In the genomic region with DNA sequence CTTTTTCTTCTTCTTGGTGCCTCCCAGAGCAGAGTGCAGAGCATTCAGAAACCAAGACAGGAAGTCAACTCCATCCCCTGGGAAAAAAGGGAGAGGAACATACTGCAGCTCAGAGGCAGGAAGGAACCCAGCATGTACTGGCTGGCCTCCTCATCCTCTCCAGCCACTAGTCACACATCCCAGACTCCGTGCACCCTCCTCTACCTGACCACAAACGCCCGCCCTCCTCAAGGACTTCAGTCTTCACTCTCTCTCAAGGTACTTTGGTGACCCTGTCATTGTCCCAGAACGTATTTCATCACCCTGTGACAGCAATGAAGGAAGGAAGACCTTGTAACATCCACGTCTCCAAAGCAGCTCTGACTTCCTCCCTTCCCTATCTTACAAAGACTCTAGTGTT, we compare ENCODE assay signal across 27 mouse cellular contexts. TPM values are rescaled to one million over a fixed set of nuclear protein-coding genes. Genes with fewer than 3 reads are reported as not detected.
A peak's percentile ranks its signal among the peaks of the same experiment; 100 is the strongest.
DNase-seq lines count a peak whose midpoint lies in the region; ATAC-seq and TF ChIP-seq lines count a peak whose summit lies in the region.
"Had no signal": no experiment of that assay in that cellular context is flagged by ENCODE, and none has a peak within 500 bp of the region (broad histone marks: within the 10 kb centered on the region; RNA-seq: fewer than 3 reads in every experiment).

No protein-coding gene starts in this region.

- H3K36me3 ChIP-seq in heart, embryonic 15.5 days = peaks cover 56% of the 10 kb centered on the region
- H3K36me3 ChIP-seq in thymus, adult 2 months (ENCODE audit: control insufficient read depth, insufficient read depth, low read length) = peaks cover 80% of the 10 kb centered on the region

- no peak overlapping the region for H3K4me2 ChIP-seq in heart, embryonic 15.5 days
- H3K4me2 ChIP-seq: embryonic facial prominence, embryonic 12.5 days; hindbrain, embryonic 12.5 days; midbrain, embryonic 15.5 days had no signal

- no peak for TF ChIP-seq POLR2A in bone marrow, adult 2 months (IDR thresholded peaks at IDR 0.05; ENCODE audit: borderline replicate concordance, control insufficient read depth, low read depth, low read length)
- no peak for TF ChIP-seq POLR2A in thymus, adult 2 months (IDR thresholded peaks at IDR 0.05; ENCODE audit: control insufficient read depth, extremely low read depth, insufficient read depth, low read length, poor library complexity)

- peak overlapping the region; percentile 23 for H3K4me3 ChIP-seq in bone marrow, adult 2 months (replicated peaks; ENCODE audit: control insufficient read depth, low read depth, low read length)
- no peak overlapping the region for H3K4me3 ChIP-seq in heart, embryonic 15.5 days
- no peak overlapping the region for H3K4me3 ChIP-seq in thymus, adult 2 months (ENCODE audit: control insufficient read depth, insufficient read depth, low read length)
- H3K4me3 ChIP-seq: embryonic facial prominence, embryonic 12.5 days; erythroblast, embryonic 14.5 days; hindbrain, embryonic 12.5 days; left cerebral cortex, adult 2 months; limb, embryonic 10.5 days; midbrain, embryonic 15.5 days; myocyte had no signal

- peak; percentile 47 for DNase-seq in heart, adult 8-10 months (ENCODE audit: low spot score)
- DNase-seq in heart, postnatal 4 days = no peak
- DNase-seq in thymus, adult 2 months = no peak
- no peak for DNase-seq in cerebellum, postnatal 10 days
- DNase-seq: adrenal gland, postnatal 25 days; B cell, adult 2 months; cerebellum, adult 9-10 months; kidney, adult 8-10 months; kidney, postnatal 36 days; layer of hippocampus, adult 9-11 months; thymus, postnatal 36 days had no signal

- no peak overlapping the region for H3K9ac ChIP-seq in heart, embryonic 15.5 days
- H3K9ac ChIP-seq: embryonic facial prominence, embryonic 12.5 days; hindbrain, embryonic 12.5 days; liver, embryonic 14.5 days; midbrain, embryonic 15.5 days had no signal

- 48% methylated on average over 5 of the region's 5 CpGs for WGBS in bone marrow, adult 2 months
- WGBS in heart, embryonic 15.5 days = 47% methylated on average over 5 of the region's 5 CpGs
- 96% methylated on average over 5 of the region's 5 CpGs for WGBS in thymus, adult 2 months

- no peaks in the 10 kb centered on the region for H3K9me3 ChIP-seq in heart, embryonic 15.5 days (replicated peaks)
- H3K9me3 ChIP-seq: embryonic facial prominence, embryonic 12.5 days; hindbrain, embryonic 12.5 days; limb, embryonic 10.5 days; midbrain, embryonic 15.5 days had no signal

- TF ChIP-seq CTCF in bone marrow, adult 2 months (IDR thresholded peaks at IDR 0.05; ENCODE audit: control insufficient read depth, insufficient read depth, low read length) = no peak
- TF ChIP-seq CTCF in thymus, adult 2 months (IDR thresholded peaks at IDR 0.05; ENCODE audit: borderline replicate concordance, control insufficient read depth, extremely low read depth, insufficient read depth, low read length, poor library complexity) = no peak

- ATAC-seq in heart, embryonic 15.5 days (replicated peaks; ENCODE audit: insufficient number of reproducible peaks, insufficient read depth, low FRiP score, low read depth) = no peak
- peak; percentile 81 for ATAC-seq in megakaryocyte, adult 5-6 weeks (ENCODE audit: poor library complexity, severe bottlenecking)
- ATAC-seq: forebrain, embryonic 14.5 days; inflammation-experienced regulatory T-cells, adult 6 months; lung, postnatal 0 days; midbrain, embryonic 15.5 days had no signal

- H3K27me3 ChIP-seq in heart, embryonic 15.5 days = no peaks in the 10 kb centered on the region
- no peaks in the 10 kb centered on the region for H3K27me3 ChIP-seq in thymus, adult 2 months (ENCODE audit: control insufficient read depth, insufficient read depth, low read length)
- H3K27me3 ChIP-seq: embryonic facial prominence, embryonic 12.5 days; hindbrain, embryonic 12.5 days; midbrain, embryonic 15.5 days had no signal

- peaks cover 7% of the 10 kb centered on the region; the same call in 1 of the 2 replicates for H3K4me1 ChIP-seq in bone marrow, adult 2 months (ENCODE audit: control insufficient read depth, insufficient read depth, low read length)
- H3K4me1 ChIP-seq in heart, embryonic 15.5 days (replicated peaks) = peaks cover 4% of the 10 kb centered on the region; the same call in 1 of the 2 replicates
- no peaks in the 10 kb centered on the region for H3K4me1 ChIP-seq in thymus, adult 2 months (replicated peaks; ENCODE audit: control insufficient read depth, insufficient read depth, low read length)
- H3K4me1 ChIP-seq: embryonic facial prominence, embryonic 12.5 days; hindbrain, embryonic 12.5 days; limb, embryonic 10.5 days; midbrain, embryonic 15.5 days had no signal

- H3K27ac ChIP-seq in bone marrow, adult 2 months (ENCODE audit: control insufficient read depth, insufficient read depth, low read depth, low read length, poor library complexity) = 0 out of 2 replicates have a peak overlapping the region, but pooled peaks have one; percentile 24
- H3K27ac ChIP-seq in heart, embryonic 15.5 days = peak overlapping the region; percentile 71
- no peak overlapping the region for H3K27ac ChIP-seq in thymus, adult 2 months (ENCODE audit: control insufficient read depth, insufficient read depth, low read length)
- H3K27ac ChIP-seq: embryonic facial prominence, embryonic 12.5 days; hindbrain, embryonic 12.5 days; left cerebral cortex, adult 2 months; limb, embryonic 10.5 days; liver, embryonic 14.5 days; midbrain, embryonic 15.5 days had no signal

RNA-seq across cellular contexts. Expression of gene Usp39, which starts 11.9 kb away (rescaled TPM):
- total RNA-seq in heart, adult 8-10 months (2022) = 10 to 100 TPM; 14.4 to 20.0 (median 15.2) TPM
- 10 to 100 TPM; 28.1 to 29.1 TPM for total RNA-seq in heart, postnatal 4 days (2021)
- polyA plus RNA-seq in bone marrow, adult 2 months (2011; ENCODE audit: insufficient read depth, insufficient read length, low replicate concordance, missing spikeins) = 30.0 and 53.7 TPM in 2 replicates
- 25.3 and 28.0 TPM in 2 replicates for polyA plus RNA-seq in heart, embryonic 15.5 days (2015; fragmentation: Nextera tagmentation; extraction: Ambion mirVana)
- 36.8 and 42.1 TPM in 2 replicates for total RNA-seq in megakaryocyte, adult 5-6 weeks (2015)
- 71.7 and 77.1 TPM in 2 replicates for total RNA-seq in megakaryocyte, adult 5-6 weeks (2017)
- polyA plus RNA-seq in thymus, adult 2 months (2012; rRNA removed) = 35.6 and 40.3 TPM in 2 replicates

RNA-seq across cellular contexts. Expression of gene 0610030E20Rik, which starts 14.0 kb away (rescaled TPM):
- 10 to 100 TPM in 1 of 4 experiments, 1 to 10 TPM in 3; 7.6 to 10.4 (median 8.0) TPM for total RNA-seq in heart, adult 8-10 months (2022)
- total RNA-seq in heart, postnatal 4 days (2021) = 10 to 100 TPM; 12.7 to 13.0 TPM
- polyA plus RNA-seq in bone marrow, adult 2 months (2011; ENCODE audit: insufficient read depth, insufficient read length, low replicate concordance, missing spikeins) = 12.9 and 21.8 TPM in 2 replicates
- 15.6 and 20.0 TPM in 2 replicates for polyA plus RNA-seq in heart, embryonic 15.5 days (2015; fragmentation: Nextera tagmentation; extraction: Ambion mirVana)
- 34.0 and 40.5 TPM in 2 replicates for total RNA-seq in megakaryocyte, adult 5-6 weeks (2015)
- 26.7 and 30.7 TPM in 2 replicates for total RNA-seq in megakaryocyte, adult 5-6 weeks (2017)
- polyA plus RNA-seq in thymus, adult 2 months (2012; rRNA removed) = 42.2 and 42.3 TPM in 2 replicates

RNA-seq across cellular contexts. Expression of gene Tmem150a, which starts 22.1 kb away (rescaled TPM):
- 10 to 100 TPM; 20.4 to 24.3 (median 22.2) TPM for total RNA-seq in heart, adult 8-10 months (2022)
- 10 to 100 TPM in 1 of 2 experiments, 1 to 10 TPM in 1; 9.8 to 12.3 TPM for total RNA-seq in heart, postnatal 4 days (2021)
- 2.2 and 10.2 TPM in 2 replicates for polyA plus RNA-seq in bone marrow, adult 2 months (2011; ENCODE audit: insufficient read depth, insufficient read length, low replicate concordance, missing spikeins)
- polyA plus RNA-seq in heart, embryonic 15.5 days (2015; fragmentation: Nextera tagmentation; extraction: Ambion mirVana) = 11.1 and 12.8 TPM in 2 replicates
- 0.20 and 2.3 TPM in 2 replicates for total RNA-seq in megakaryocyte, adult 5-6 weeks (2015)
- total RNA-seq in megakaryocyte, adult 5-6 weeks (2017) = 0.26 and 0.45 TPM in 2 replicates
- 14.4 and 19.4 TPM in 2 replicates for polyA plus RNA-seq in thymus, adult 2 months (2012; rRNA removed)

RNA-seq across cellular contexts. Expression of gene Sftpb, which starts 28.7 kb away (rescaled TPM):
- total RNA-seq in heart, adult 8-10 months (2022) = under 1 TPM in 1 of 4 experiments, not detected in 3; 0.23 TPM
- total RNA-seq in heart, postnatal 4 days (2021) = not detected
- not detected in 2 replicates for polyA plus RNA-seq in bone marrow, adult 2 months (2011; ENCODE audit: insufficient read depth, insufficient read length, low replicate concordance, missing spikeins)
- polyA plus RNA-seq in heart, embryonic 15.5 days (2015; fragmentation: Nextera tagmentation; extraction: Ambion mirVana) = 2.1 and 6.4 TPM in 2 replicates
- 0.60 TPM in 1 of 2 replicates, not detected in the other for total RNA-seq in megakaryocyte, adult 5-6 weeks (2015)
- not detected in 2 replicates for total RNA-seq in megakaryocyte, adult 5-6 weeks (2017)
- polyA plus RNA-seq in thymus, adult 2 months (2012; rRNA removed) = 2.5 and 6.6 TPM in 2 replicates
- total RNA-seq: adrenal gland, postnatal 25 days; left cerebral cortex, adult 2 months; megakaryocyte-erythroid progenitor cell, adult 5-6 weeks had no signal
- polyA plus RNA-seq: embryonic facial prominence, embryonic 12.5 days; erythroblast, embryonic 14.5 days; forebrain, embryonic 14.5 days; hindbrain, embryonic 12.5 days; inflammation-experienced regulatory T-cells, adult 6 months; limb, embryonic 10.5 days; liver, embryonic 14.5 days; myocyte; neural tube, embryonic 14.5 days had no signal

RNA-seq across cellular contexts. Expression of gene Rnf181, which starts 33.6 kb away (rescaled TPM):
- 10 to 100 TPM; 39.5 to 49.6 (median 41.5) TPM for total RNA-seq in heart, adult 8-10 months (2022)
- total RNA-seq in heart, postnatal 4 days (2021) = 10 to 100 TPM; 41.1 to 42.4 TPM
- polyA plus RNA-seq in bone marrow, adult 2 months (2011; ENCODE audit: insufficient read depth, insufficient read length, low replicate concordance, missing spikeins) = 62.6 and 104 TPM in 2 replicates
- 76.8 and 86.0 TPM in 2 replicates for polyA plus RNA-seq in heart, embryonic 15.5 days (2015; fragmentation: Nextera tagmentation; extraction: Ambion mirVana)
- total RNA-seq in megakaryocyte, adult 5-6 weeks (2015) = 69.3 and 70.0 TPM in 2 replicates
- 49.5 and 52.1 TPM in 2 replicates for total RNA-seq in megakaryocyte, adult 5-6 weeks (2017)
- polyA plus RNA-seq in thymus, adult 2 months (2012; rRNA removed) = 90.7 and 98.9 TPM in 2 replicates
